Mouse (Mus musculus) adrenal gland, adult 8-10 months (tissue): ENCODE data around the gene Rbmxl2. TPM values are rescaled to one million over a fixed set of nuclear protein-coding genes. Genes with fewer than 3 reads are reported as not detected.

Source experiments
- DNase-seq: peaks from one replicate; pipeline ENCODE4 v3.0.0; 2022
- total RNA-seq, 4 experiments: library from RNA; stranded (reverse); gene quantifications; 2 replicates each; pipeline ENCODE4 v1.2.4; 2022

The Rbmxl2 gene
- total RNA-seq: not detected

DNA sequence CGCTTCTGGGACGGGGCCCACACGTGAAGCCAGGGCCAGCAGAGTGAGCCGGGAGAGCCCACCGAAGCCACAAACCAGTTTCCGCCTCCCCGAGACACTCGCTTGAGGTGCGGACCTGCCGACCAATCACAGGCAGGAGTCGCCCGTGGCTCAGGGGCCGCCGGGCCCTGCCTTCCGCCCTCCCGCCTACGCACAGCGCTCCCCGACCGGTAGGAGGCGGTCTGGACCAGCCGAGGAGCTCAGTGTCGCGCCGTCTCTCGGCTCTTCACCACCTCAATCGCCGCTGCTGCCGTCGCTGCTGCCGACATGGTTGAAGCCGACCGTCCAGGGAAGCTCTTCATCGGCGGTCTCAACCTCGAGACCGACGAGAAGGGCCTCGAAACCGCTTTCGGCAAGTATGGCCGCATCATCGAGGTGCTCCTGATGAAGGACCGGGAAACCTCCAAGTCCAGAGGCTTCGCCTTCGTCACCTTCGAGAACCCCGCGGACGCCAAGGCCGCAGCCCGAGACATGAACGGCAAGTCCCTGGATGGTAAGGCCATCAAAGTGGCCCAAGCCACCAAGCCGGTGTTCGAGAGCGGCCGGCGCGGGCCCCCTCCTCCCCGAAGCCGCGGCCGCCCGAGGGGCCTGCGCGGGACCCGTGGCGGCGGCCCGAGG, at the start of gene Rbmxl2:
Rbmxl2 (plus strand) TSS at position 242 of the 657 bp plus-strand sequence.
- no peak for DNase-seq

DNA sequence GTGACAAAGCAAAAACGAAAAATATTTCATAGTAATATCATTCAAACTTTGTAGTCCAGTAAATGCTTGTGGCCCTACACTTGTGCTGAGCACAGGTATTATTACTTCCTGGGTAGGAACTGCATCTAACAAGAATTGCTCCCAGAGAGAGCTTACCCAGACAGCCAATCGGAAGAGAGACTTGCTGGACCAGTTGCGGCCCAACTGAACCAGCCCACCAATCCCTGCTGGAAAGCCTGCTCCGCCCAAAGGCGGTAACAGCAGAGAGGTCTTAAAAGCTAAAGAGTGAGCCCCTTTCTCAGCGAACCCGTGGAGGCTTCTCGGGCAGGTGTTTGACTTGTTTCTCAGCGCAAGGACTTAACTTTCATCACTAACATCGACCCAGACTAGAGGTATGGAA, 42.6 kb upstream of the Rbmxl2 start, which contains the start of gene Nlrp14:
Nlrp14 (plus strand) TSS at position 301 of the 400 bp plus-strand sequence.
- DNase-seq: no peak

DNA sequence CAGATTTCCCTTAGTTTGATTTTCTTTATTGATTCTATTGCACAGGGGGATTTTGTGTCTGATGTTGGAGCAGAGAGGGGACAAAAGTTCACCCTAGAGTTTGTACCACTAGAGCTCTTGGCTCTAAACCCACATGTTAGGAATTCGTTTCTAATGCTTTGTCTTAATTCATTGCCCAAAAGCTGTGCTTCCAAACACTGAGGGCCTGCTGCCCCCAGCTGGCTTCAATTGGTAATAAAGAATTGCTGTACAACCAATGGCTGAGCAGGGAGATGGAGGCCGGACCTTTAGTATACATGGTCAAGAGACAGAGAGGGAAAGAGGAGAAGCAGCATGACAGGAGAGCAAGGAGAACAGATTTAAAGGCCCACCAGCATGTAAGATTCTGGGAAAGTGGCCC, 28.8 kb upstream of the Rbmxl2 start:
- no peak for DNase-seq

GRCm38 (mm10) chr7:107201817-107202216, 7.4 kb upstream of the Rbmxl2 start:
- DNase-seq: no peak

DNA sequence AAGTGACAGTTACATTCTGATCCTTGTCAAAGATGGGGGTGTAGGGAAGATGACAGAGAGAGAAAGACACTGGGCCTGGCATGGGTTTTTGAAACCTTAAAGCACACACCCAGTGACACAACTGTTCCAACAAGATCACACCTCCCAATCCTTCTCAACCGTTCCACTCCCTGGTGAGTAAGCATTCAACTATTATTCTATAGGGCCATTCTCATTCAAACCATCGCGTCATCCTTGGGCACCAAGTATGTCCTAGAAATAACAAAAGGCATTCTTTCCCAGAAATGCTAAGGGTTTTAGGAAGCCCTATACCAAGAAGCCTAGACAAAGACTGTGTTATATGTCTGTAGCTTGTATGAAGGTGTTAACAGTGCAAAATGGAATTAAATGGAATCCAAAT, 1.4 kb upstream of the Rbmxl2 start:
- DNase-seq: no peak

DNA sequence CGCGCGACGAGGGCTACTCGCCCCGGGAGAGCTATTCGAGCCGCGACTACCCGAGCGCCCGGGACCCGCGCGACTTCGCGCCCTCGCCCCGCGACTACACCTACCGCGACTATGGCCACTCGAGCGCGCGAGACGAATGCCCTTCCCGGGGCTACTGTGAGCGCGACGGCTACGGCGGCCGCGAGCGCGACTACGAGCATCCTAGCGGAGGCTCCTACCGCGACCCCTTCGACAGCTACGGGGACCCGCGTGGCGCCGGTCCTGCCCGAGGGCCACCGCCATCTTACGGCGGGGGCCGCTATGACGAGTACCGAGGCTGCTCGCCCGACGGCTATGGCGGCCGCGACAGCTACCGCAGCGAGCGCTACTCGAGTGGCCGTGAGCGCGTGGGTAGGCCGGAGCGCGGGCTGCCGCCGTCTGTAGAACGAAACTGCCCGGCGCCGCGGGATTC, 906 bp downstream of the Rbmxl2 start:
- no peak for DNase-seq

- DNase-seq: no peak
Observed at GRCm38 (mm10) chr7:107215723-107216122, 6.5 kb downstream of the Rbmxl2 start.

GRCm38 (mm10) chr7:107216845-107217244, 7.6 kb downstream of the Rbmxl2 start:
- DNase-seq: no peak

- no peak for DNase-seq
Observed at GRCm38 (mm10) chr7:107236854-107237253, 27.6 kb downstream of the Rbmxl2 start.

GRCm38 (mm10) chr7:107237498-107237897, 28.3 kb downstream of the Rbmxl2 start:
- no peak for DNase-seq

- no peak for DNase-seq
Observed at GRCm38 (mm10) chr7:107241371-107241883, 32.2 kb downstream of the Rbmxl2 start.

- no peak for DNase-seq
Observed at GRCm38 (mm10) chr7:107250211-107250985, 41.2 kb downstream of the Rbmxl2 start.

- DNase-seq: no peak
Observed at GRCm38 (mm10) chr7:107253355-107253754, 44.1 kb downstream of the Rbmxl2 start.

DNA sequence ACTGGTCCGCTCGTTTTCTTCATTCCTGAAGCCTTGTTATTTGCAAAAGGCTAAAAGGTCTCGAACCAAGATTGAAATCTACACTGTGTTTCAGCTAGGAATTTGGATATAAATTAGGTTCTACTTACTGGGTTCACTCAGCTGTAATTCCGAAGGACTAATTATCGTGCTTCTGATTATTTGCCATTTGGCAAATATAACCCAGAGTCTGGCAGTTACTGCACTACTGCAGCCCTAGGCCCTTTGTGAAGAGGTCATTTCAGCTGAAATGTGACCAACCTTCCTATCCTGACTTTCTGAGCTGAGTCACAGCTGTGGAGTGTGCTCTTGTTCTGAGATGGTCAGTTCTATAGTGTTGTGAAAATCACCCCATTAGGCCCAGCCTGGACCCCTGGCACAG, 50.7 kb downstream of the Rbmxl2 start:
- no peak for DNase-seq

Other genes with a start within 250 kb of the Rbmxl2 start
- gene Olfr6, start 245.5 kb upstream of the Rbmxl2 start, total RNA-seq: not detected
- gene Olfr711, start 234.0 kb upstream of the Rbmxl2 start, total RNA-seq: not detected
- not detected for gene Olfr2, start 203.4 kb upstream of the Rbmxl2 start, total RNA-seq
- not detected for gene Olfr713, start 178.3 kb upstream of the Rbmxl2 start, total RNA-seq
- gene Olfr714, start 138.5 kb upstream of the Rbmxl2 start, total RNA-seq: not detected
- gene Olfr17, start 116.2 kb upstream of the Rbmxl2 start, total RNA-seq: not detected
- gene Olfr715b, start 99.1 kb upstream of the Rbmxl2 start, total RNA-seq: not detected
- not detected for gene Olfr715, start 78.4 kb upstream of the Rbmxl2 start, total RNA-seq
- not detected for gene Olfr716, start 71.1 kb upstream of the Rbmxl2 start, total RNA-seq
- not detected for gene Nlrp14, start 42.5 kb upstream of the Rbmxl2 start, total RNA-seq
- gene Syt9, start 161.3 kb downstream of the Rbmxl2 start, total RNA-seq: 1 to 10 TPM; 1.9 to 4.2 (median 2.8) TPM